Mouse (Mus musculus) lung, adult 2 months (tissue): ENCODE data around the gene Ltb. TPM values are rescaled to one million over a fixed set of nuclear protein-coding genes. Genes with fewer than 3 reads are reported as not detected.
"Not testable (repeated sequence)": the region's sequence is repeated elsewhere in the genome, so short reads cannot be mapped to it uniquely, and the experiment has no call there.

ENCODE experiments used
- DNase-seq: peaks from one replicate; pipeline ENCODE4 v3.0.0; 2022
- H3K4me1 ChIP-seq: fragments of 200-500 bp; 2 replicates; pipeline ENCODE4 v1.6.1; 2011; ENCODE audit warnings: low read length; ENCODE audit not compliant: control insufficient read depth, insufficient read depth
- H3K4me3 ChIP-seq: fragments of 200-500 bp; replicated peaks from 2 replicates; pipeline ENCODE3; 2011; ENCODE audit warnings: low read depth, mild to moderate bottlenecking, control low read depth, low read length; ENCODE audit errors: extremely low read depth
- CTCF ChIP-seq: fragments of 200-500 bp; IDR thresholded peaks from 2 replicates; pipeline ENCODE4 v1.5.1; 2011; ENCODE audit warnings: mild to moderate bottlenecking, low read length, control low read depth; ENCODE audit not compliant: insufficient read depth
- POLR2A ChIP-seq: fragments of 200-500 bp; IDR thresholded peaks from 2 replicates; pipeline ENCODE4 v1.6.1; 2011; ENCODE audit warnings: low read depth, mild to moderate bottlenecking, control low read depth, low read length, borderline replicate concordance; ENCODE audit errors: extremely low read depth
- WGBS: fragments of 180-500 bp; shearing (Covaris S2); methylation state at CpG from one replicate; pipeline ENCODE4 v1.1.7; 2018; 5-methylcytosine and 5-hydroxymethylcytosine counted together
- polyA plus RNA-seq: library from polyadenylated mRNA; depleted of rRNA; stranded (reverse); fragments of >200 nt; gene quantifications from 2 replicates; pipeline ENCODE4 v1.2.3, GENCODE M21; 2012

The Ltb gene
- polyA plus RNA-seq, 1 experiment = 29.9 TPM

DNA sequence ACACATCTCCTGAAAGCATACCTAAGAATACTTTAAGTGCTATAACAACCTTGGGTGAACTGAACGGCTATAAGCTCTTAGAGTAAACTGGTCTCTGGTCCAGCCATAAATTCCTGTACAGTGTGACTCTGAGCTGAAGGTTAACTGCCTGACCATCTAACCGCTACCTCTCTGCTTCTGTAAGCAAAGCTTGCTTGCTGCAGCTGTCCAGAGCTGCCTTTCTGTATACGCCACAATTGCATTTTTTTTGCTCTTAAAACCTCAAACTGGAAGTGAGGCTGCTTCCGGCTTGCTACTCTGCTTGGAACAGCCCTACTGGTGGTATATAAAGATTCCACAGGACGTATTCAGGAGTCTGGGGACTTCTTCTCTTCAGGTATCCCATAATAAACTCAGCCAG is 38.4 kb downstream of the Ltb start:
- DNase-seq = no peak
- peaks cover 8% of the 10 kb centered on the region; the same call in 1 of the 2 replicates for H3K4me1 ChIP-seq
- H3K4me3 ChIP-seq = no peak overlapping the region
- TF ChIP-seq POLR2A = no peak
- TF ChIP-seq CTCF = no peak
- 65% methylated on average over 5 of the region's 5 CpGs for WGBS

DNA sequence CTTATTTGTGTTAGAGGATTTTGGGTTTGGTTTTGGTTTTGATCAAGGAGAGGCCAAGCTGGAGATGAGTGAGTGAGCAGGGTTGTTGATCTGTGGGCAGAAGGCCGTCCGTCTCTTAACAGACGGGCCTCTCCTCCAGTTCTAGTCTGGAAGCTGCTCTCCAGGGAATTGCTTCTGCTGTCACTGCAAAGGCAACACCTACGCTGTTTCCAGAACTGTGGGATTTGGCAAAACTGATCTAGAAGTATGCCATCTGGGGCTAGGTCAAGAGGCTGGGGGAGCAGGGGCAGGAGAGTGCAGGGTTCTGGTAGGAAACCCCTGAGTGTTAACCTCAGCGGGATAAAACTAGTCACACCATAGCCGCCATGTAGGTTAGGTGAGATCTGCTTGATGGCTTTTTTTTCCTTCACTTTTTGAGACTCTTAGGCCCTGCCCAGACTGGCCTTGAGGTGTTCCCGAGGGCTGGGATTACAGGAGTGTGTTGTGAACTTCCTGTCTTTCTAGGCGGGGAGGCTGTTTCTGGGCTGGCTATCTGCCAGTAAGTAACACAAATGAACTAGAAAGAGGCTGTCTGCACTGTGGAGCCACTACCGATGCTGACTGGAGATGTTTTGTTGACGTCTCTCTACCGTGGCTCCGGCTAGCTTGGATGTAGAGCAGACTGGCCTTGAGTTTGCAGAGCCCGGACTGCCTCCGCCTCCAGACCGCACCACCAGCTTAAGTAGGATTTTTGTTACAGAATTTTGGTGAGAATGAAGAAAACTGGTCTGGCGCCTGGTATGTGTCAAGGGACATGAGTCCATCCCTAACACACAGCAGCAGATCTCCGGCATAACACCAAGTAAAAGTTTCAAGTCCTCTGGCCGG is 39.1 kb downstream of the Ltb start, which contains the start of gene Atp6v1g2:
Gene Atp6v1g2, plus strand, starts transcription at position 547 of the 867 bp plus-strand sequence.
- Histone ChIP-seq H3K4me1 (peaks cover 8% of the 10 kb centered on the region; the same call in 1 of the 2 replicates), H3K4me3 (no peak within 1 kb of the TSS)
- 29% methylated on average over 18 of the region's 18 CpGs for WGBS
- TF ChIP-seq CTCF (no peak), POLR2A (no peak)
- no peak for DNase-seq

DNA sequence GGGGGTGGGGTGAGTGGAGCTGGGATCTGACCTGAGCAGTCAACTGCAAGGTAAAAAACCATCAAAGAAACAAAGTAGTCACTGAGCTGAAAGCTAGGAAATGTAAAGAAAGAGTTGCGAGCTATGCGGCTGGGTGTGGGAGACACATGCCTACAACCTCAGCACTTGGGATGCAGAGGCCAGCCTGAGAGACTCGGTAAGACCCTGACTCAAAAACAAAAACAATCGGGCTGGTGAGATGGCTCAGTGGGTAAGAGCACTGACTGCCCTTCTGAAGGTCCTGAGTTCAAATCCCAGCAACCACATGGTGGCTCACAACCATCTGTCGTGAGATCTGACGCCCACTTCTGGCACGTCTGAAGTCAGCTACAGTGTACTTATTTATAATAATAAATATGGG is 39.9 kb downstream of the Ltb start:
- not testable (repeated sequence) for DNase-seq, H3K4me1 ChIP-seq, H3K4me3 ChIP-seq
- WGBS = 59% methylated on average over 7 of the region's 7 CpGs

DNA sequence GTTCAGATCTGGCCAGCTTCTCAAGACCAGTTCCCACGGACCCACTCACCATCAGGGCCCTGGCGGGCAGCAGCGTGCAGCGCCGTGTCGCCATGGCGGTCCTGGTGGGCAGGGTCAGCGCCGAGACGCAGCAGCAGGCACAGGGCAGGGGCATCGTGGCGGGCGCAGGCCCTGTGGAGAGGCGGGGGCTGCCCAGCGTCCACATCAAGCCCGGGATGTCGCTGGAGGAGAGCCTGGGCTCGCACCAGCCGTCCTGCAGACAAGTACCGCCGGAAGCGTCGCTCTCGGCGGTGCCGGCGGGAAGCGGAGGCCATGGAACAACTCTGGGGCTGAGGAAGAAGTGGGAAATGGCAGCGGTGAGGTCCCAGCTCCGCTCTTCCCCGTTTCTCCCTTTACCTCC is 40.7 kb downstream of the Ltb start:
- 5% methylated on average over 29 of the region's 31 CpGs for WGBS
- peak; percentile 64 for DNase-seq

DNA sequence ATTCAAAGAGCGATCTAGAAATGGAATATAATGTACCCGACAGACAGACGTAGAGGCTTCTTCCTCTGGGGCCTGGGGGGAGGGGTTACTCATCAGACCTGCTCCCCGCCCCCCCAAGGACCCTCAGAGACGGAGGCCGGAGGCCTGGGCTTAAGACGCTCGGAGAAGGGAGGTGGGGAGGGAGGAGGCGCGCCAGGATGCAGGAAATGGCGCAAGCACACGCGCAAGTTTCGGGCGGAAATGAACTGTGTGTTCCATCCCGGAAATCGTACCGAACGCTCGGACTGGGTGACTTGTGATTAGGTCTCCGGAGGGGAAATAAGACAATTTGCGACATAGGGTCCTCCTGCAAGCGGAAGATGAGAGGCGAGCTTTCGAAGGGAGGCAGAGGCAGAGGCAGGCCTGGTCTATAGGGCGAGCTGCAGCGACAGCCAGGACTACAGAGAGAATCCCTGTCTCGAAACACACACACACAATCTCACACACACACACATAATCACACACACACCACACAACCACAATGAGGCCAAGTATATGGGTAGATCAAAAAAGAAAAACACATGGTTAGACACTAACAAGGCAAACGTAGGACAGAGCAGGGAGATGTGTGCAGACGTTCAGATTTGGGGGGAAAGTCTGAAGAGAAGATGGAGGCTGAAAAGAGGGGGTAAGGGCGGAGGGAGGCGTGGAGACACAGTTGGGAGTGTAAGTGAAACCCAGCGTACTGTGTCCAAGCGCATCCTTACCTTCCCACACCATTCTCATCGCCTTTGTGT is 41.6 kb downstream of the Ltb start, which contains the start of gene Nfkbil1:
Gene Nfkbil1, minus strand, starts transcription at position 179 of the 776 bp plus-strand sequence.
- H3K4me1 ChIP-seq = peaks cover 8% of the 10 kb centered on the region; the same call in 1 of the 2 replicates
- WGBS = under 1% methylated on average over 35 of the region's 35 CpGs
- peak within 1 kb of the TSS; percentile 80 for H3K4me3 ChIP-seq
- peak; percentile 82 for DNase-seq
- TF ChIP-seq POLR2A (peak; percentile 71; the same call in 1 of the 2 replicates), CTCF (peak; percentile 3; the same call in 1 of the 2 replicates)

More for the DNA sequence above, 40.7 kb downstream of the Ltb start:
- Histone ChIP-seq H3K4me3 (peak overlapping the region; percentile 80), H3K4me1 (peaks cover 8% of the 10 kb centered on the region; the same call in 1 of the 2 replicates)
- no peak for TF ChIP-seq POLR2A
- TF ChIP-seq CTCF = no peak

DNA sequence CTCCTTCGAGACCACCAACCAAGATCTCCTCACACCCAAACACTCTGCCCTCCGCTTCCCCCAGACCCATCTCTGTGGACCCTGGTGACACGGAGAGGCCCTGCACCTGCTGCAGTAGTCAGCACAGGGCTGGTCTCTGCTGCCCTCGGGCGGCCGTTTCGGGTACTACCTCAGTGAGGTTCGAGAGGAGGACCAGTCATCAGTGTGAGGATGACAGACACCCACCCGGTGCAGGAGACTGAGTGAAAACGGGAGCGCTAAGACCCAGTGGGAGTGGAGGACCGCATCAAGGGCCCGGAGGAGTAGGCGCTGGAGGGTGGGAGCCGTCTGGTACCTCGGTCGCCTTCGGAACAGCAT is 42.1 kb downstream of the Ltb start:
- DNase-seq = peak; percentile 99
- 1% methylated on average over 18 of the region's 18 CpGs for WGBS
- Histone ChIP-seq H3K4me1 (peaks cover 8% of the 10 kb centered on the region; the same call in 1 of the 2 replicates), H3K4me3 (peak overlapping the region; percentile 80)
- TF ChIP-seq POLR2A = peak; percentile 34; the same call in 1 of the 2 replicates
- peak; percentile 77 for TF ChIP-seq CTCF

DNA sequence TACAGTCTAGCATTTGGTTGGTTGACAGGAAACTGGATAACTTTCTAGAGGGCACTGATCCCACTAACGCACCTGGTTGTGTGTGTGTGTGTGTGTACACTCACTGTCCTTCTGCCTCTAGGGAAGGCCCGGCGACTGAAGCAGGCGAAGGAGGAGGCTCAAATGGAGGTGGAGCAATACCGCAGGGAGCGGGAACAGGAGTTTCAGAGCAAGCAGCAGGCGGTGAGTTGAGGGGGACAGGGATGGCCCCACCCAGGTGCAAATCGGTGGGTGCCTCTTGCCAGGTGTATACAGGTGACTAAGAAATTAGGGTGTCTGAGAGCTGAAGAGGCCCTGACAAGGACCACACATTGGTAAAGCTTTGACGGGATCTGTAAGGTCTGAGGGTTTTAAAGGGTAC is 42.8 kb downstream of the Ltb start:
- Histone ChIP-seq H3K4me1 (peaks cover 8% of the 10 kb centered on the region; the same call in 1 of the 2 replicates), H3K4me3 (no peak overlapping the region)
- no peak for DNase-seq
- 85% methylated on average over 9 of the region's 9 CpGs for WGBS
- TF ChIP-seq POLR2A = no peak
- TF ChIP-seq CTCF = no peak

DNA sequence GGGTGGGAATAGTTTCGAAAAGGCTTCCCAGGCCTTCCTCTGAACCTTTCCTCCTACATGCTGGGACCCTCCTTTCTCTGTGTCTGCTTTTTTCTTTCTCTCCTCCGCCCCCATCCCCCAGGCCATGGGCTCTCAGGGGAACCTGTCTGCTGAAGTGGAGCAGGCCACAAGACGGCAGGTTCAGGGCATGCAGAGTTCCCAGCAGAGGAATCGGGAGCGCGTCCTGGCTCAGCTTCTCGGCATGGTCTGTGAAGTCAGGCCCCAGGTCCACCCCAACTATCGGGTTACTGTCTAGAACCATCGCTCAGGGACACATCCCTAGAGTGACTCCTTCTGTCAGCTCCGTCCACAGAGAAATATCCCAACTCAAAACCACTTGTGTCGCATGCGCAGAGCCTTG is 43.3 kb downstream of the Ltb start:
- H3K4me1 ChIP-seq = peaks cover 8% of the 10 kb centered on the region
- no peak for DNase-seq
- H3K4me3 ChIP-seq = no peak overlapping the region
- TF ChIP-seq CTCF (no peak), POLR2A (no peak)
- 88% methylated on average over 12 of the region's 12 CpGs for WGBS

DNA sequence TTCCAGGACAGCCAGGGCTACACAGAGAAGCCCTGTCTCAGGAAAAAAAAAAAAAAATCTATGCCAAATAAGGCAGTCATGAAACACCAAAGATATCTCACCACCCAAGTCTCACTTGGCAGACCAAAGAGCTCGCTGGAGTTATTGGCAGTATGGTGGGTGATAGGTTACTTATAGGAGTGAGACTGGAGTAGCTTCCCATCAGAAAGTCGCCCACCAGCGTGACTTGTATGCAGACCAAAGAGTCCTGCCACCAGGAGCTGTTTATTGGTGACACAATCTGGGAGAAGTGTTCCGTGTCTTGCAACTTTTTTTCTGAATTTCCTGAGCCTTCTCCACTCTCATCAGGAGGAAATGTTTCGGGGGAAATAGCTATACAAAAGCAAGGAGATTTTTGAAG is 45.5 kb downstream of the Ltb start:
- no peak for TF ChIP-seq POLR2A
- no peak for TF ChIP-seq CTCF
- Histone ChIP-seq H3K4me1 (peaks cover 13% of the 10 kb centered on the region), H3K4me3 (no peak overlapping the region)
- no peak for DNase-seq
- WGBS = 71% methylated on average over 5 of the region's 5 CpGs
